Mouse (Mus musculus): ENCODE measurements around the gene Ndufa6. TPM values are rescaled to one million over a fixed set of nuclear protein-coding genes. Genes with fewer than 3 reads are reported as not detected.
A peak's percentile ranks its signal among the peaks of the same experiment; 100 is the strongest.

The Ndufa6 gene
- total and polyA plus RNA-seq, 2 experiments from 2014 or later = 397 to 1,167 TPM

DNA sequence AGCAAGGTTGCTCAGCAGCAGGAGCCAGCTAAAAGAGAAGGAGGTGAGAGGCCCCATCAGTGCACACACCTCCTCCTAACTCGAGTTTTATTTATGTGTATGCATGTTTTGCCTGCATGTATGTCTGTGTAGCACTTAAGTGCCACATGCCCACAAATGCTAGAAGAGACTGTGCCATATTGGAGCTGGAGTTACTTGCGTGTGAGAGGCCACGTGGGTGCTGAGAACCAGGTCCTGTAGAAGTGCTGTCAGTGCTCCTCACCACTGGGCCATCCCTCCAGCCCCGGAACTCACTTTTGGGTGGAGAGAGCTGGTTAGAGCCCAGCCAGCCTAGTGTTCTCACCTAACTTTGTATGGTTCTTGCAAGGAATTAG is 6.8 kb downstream of the Ndufa6 start:
- TF ChIP-seq CTCF (IDR thresholded peaks at IDR 0.05; ENCODE audit: low read depth) (no peak), EP300 (IDR thresholded peaks at IDR 0.05; ENCODE audit: low read depth) (no peak)
- peak overlapping the region; percentile 91; the same call in 1 of the 2 replicates for H3K27ac ChIP-seq (ENCODE audit: low read depth)
- H3K4me2 ChIP-seq (ENCODE audit: low read depth, low read length) = peak overlapping the region; percentile 74
- peak overlapping the region; percentile 72 for H3K4me3 ChIP-seq (ENCODE audit: low read depth, low read length)
- no peaks in the 10 kb centered on the region for H3K9me3 ChIP-seq (replicated peaks; ENCODE audit: control insufficient read depth, low read length)
- peaks cover 9% of the 10 kb centered on the region for H3K4me1 ChIP-seq (ENCODE audit: control insufficient read depth, insufficient read depth)
- peaks cover 35% of the 10 kb centered on the region for H3K36me3 ChIP-seq (replicated peaks; ENCODE audit: control insufficient read depth, insufficient read depth, low read length)
- H3K27me3 ChIP-seq (ENCODE audit: control insufficient read depth, insufficient read depth, low read length) = no peaks in the 10 kb centered on the region
- DNase-seq (ENCODE audit: low spot score) (no peak), ATAC-seq (ENCODE audit: insufficient read depth, low read depth) (no peak)
- WGBS = 73% methylated on average over 4 of the region's 4 CpGs
- peak overlapping the region; percentile 38; the same call in 1 of the 2 replicates for H3K9ac ChIP-seq (replicated peaks; ENCODE audit: low read depth, low read length)

DNA sequence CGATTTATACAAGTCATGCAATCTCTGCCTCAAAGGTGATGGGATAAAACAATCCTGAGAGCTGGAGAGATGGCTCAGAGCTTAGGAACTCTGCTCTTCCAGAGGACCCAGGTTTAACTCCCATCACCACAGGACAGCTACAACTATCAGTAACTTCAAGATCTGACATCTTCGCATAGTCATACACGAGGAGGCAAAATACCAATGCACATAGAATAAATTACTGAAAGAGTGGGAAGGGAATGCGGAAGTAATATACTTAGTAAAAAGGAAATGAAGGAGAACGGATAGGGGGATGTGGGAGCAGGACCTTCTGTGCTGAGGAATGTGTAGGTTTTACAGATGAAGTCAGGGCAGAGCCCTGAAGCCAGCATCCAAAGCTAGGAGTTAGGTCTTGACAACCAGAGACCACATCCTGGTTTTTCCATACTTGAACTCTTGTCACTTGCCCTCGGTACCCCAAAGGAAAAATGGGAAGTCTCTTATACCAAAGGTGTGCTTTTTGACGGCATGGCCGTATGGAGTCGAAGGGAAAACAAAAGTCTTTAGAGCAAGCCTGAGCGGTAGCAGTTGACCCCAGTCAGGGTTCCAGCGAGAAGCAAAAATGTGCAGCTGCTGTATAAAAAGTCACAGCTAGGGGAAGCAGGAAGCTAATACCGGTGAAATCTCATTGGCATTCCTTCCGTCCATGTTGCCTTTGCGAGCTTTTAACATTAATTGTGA is 7.4 kb downstream of the Ndufa6 start:
- H3K36me3 ChIP-seq (replicated peaks; ENCODE audit: control insufficient read depth, insufficient read depth, low read length) = peaks cover 35% of the 10 kb centered on the region
- peak overlapping the region; percentile 38 for H3K9ac ChIP-seq (replicated peaks; ENCODE audit: low read depth, low read length)
- peak overlapping the region; percentile 72 for H3K4me3 ChIP-seq (ENCODE audit: low read depth, low read length)
- peaks cover 14% of the 10 kb centered on the region for H3K4me1 ChIP-seq (ENCODE audit: control insufficient read depth, insufficient read depth)
- peak; percentile 18; the same call in 1 of the 2 replicates for TF ChIP-seq CTCF (IDR thresholded peaks at IDR 0.05; ENCODE audit: low read depth)
- no peak for TF ChIP-seq EP300 (IDR thresholded peaks at IDR 0.05; ENCODE audit: low read depth)
- no peaks in the 10 kb centered on the region for H3K9me3 ChIP-seq (replicated peaks; ENCODE audit: control insufficient read depth, low read length)
- peak overlapping the region; percentile 74 for H3K4me2 ChIP-seq (ENCODE audit: low read depth, low read length)
- DNase-seq (ENCODE audit: low spot score) (no peak), ATAC-seq (ENCODE audit: insufficient read depth, low read depth) (no peak)
- H3K27me3 ChIP-seq (ENCODE audit: control insufficient read depth, insufficient read depth, low read length) = no peaks in the 10 kb centered on the region
- H3K27ac ChIP-seq (ENCODE audit: low read depth) = peak overlapping the region; percentile 91
- 33% methylated on average over 14 of the region's 14 CpGs for WGBS

DNA sequence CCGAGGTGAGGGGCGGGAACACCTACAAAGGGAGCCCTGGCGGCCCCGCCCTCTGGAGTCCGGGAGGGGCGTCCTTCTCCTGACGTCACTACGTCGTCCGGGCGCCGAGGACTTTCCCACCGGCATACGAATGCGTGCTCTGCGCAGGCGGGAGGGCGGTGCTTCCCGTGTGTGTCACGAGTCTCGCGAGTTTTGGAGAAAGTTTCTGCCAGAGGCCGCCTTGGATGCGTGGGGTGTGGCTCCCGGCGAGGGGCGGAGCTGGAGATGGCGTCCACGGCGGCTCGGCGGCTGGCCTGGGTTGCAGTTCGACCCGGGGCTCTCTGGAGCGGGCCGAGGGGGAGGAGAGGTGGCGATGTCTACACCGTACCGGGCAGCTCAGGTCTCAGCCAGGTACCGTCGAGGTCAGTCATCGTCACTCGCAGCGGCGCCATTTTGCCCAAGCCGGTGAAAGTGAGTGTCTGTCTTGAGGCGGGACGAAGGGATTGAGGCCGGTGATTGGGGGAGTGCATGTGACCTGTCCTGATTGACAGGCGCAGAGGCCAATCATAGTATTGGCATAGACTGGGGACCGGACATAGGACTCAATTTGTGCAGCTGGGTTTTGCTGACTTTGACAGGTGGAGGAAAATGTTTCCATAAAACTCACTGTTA is 8.2 kb downstream of the Ndufa6 start:
- H3K27ac ChIP-seq (ENCODE audit: low read depth) = peak overlapping the region; percentile 91
- peak overlapping the region; percentile 59 for H3K9ac ChIP-seq (replicated peaks; ENCODE audit: low read depth, low read length)
- ATAC-seq (ENCODE audit: insufficient read depth, low read depth) = peak; percentile 97
- under 1% methylated on average over 51 of the region's 51 CpGs for WGBS
- H3K4me3 ChIP-seq (ENCODE audit: low read depth, low read length) = peak overlapping the region; percentile 72
- H3K9me3 ChIP-seq (replicated peaks; ENCODE audit: control insufficient read depth, low read length) = no peaks in the 10 kb centered on the region
- H3K4me2 ChIP-seq (ENCODE audit: low read depth, low read length) = peak overlapping the region; percentile 74
- peaks cover 22% of the 10 kb centered on the region for H3K4me1 ChIP-seq (ENCODE audit: control insufficient read depth, insufficient read depth)
- TF ChIP-seq CTCF (IDR thresholded peaks at IDR 0.05; ENCODE audit: low read depth) = no peak
- TF ChIP-seq EP300 (IDR thresholded peaks at IDR 0.05; ENCODE audit: low read depth) = peak; percentile 76; the same call in 1 of the 2 replicates
- peak; percentile 99 for DNase-seq (ENCODE audit: low spot score)
- no peaks in the 10 kb centered on the region for H3K27me3 ChIP-seq (ENCODE audit: control insufficient read depth, insufficient read depth, low read length)
- H3K36me3 ChIP-seq (replicated peaks; ENCODE audit: control insufficient read depth, insufficient read depth, low read length) = peaks cover 33% of the 10 kb centered on the region

DNA sequence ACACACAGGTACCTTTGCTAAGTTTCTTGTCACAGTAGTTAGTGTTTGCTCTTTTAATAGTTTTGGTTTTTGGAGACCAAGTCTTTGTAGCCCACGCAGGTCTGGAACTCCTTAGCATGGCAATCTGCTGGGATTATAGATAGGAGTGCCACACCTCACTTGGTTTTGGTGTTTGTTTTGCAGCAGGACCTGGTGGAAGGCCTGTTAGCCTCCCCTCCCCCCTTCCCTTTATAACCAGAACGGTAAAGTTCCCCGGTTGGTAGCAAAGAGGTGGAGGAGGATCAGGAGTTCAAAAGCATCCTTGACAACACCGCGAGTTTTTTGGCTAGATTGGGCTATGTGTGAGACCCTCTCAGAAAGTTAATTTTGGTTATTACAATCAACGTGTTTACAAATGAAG is 9.2 kb downstream of the Ndufa6 start:
- ATAC-seq (ENCODE audit: insufficient read depth, low read depth) (no peak), DNase-seq (ENCODE audit: low spot score) (no peak)
- Histone ChIP-seq H3K4me2 (ENCODE audit: low read depth, low read length) (no peak overlapping the region), H3K36me3 (replicated peaks; ENCODE audit: control insufficient read depth, insufficient read depth, low read length) (peaks cover 23% of the 10 kb centered on the region), H3K4me3 (ENCODE audit: low read depth, low read length) (no peak overlapping the region), H3K4me1 (ENCODE audit: control insufficient read depth, insufficient read depth) (peaks cover 25% of the 10 kb centered on the region), H3K9me3 (replicated peaks; ENCODE audit: control insufficient read depth, low read length) (no peaks in the 10 kb centered on the region), H3K9ac (replicated peaks; ENCODE audit: low read depth, low read length) (no peak overlapping the region), H3K27ac (ENCODE audit: low read depth) (no peak overlapping the region), H3K27me3 (ENCODE audit: control insufficient read depth, insufficient read depth, low read length) (no peaks in the 10 kb centered on the region)
- 89% methylated on average over 6 of the region's 6 CpGs for WGBS
- TF ChIP-seq EP300 (IDR thresholded peaks at IDR 0.05; ENCODE audit: low read depth) (no peak), CTCF (IDR thresholded peaks at IDR 0.05; ENCODE audit: low read depth) (no peak)

DNA sequence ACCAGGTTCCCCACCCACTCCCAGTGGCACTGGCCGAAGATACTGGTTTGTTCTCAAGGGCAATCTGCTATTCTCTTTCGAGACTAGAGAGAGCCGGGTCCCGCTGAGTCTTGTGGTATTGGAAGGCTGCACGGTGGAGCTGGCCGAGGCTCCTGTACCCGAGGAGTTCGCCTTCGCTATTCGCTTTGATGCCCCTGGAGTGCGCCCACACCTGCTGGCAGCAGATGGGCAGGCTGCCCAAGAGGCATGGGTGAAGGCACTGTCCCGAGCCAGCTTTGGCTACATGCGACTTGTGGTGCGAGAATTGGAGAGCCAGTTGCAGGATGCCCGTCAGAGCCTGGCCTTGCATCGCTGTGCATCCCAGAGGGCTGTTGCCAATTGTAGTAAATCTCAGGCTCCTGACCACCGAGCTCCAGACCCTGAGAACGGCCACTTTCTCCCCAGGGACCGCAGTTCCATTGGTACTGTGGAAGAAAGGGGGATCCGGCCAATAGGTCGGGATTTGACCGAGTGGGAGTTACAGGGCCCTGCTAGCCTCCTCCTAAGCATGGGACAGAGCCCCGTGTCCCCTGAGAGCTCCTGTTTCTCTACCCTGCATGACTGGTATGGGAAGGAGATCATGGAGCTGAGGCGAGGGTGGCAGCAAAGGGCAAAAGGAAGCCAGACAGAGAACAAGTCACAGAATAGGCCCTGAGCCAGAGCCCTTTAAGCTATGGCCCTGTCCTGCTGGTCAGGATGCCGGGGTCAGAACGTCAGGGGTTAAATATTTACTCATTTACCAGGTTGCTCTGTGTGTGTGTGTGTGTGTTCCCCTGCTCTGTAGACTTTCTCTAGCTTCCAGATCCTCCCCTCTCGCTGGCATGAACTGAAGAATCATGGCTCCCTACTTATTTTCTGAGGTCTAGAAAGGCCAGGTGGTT is 10.5 kb downstream of the Ndufa6 start:
- DNase-seq (ENCODE audit: low spot score) (no peak), ATAC-seq (ENCODE audit: insufficient read depth, low read depth) (no peak)
- Histone ChIP-seq H3K4me3 (ENCODE audit: low read depth, low read length) (no peak overlapping the region), H3K27me3 (ENCODE audit: control insufficient read depth, insufficient read depth, low read length) (no peaks in the 10 kb centered on the region), H3K36me3 (replicated peaks; ENCODE audit: control insufficient read depth, insufficient read depth, low read length) (peaks cover 10% of the 10 kb centered on the region), H3K9ac (replicated peaks; ENCODE audit: low read depth, low read length) (no peak overlapping the region), H3K4me2 (ENCODE audit: low read depth, low read length) (no peak overlapping the region), H3K4me1 (ENCODE audit: control insufficient read depth, insufficient read depth) (peaks cover 25% of the 10 kb centered on the region), H3K9me3 (replicated peaks; ENCODE audit: control insufficient read depth, low read length) (no peaks in the 10 kb centered on the region), H3K27ac (ENCODE audit: low read depth) (no peak overlapping the region)
- TF ChIP-seq EP300 (IDR thresholded peaks at IDR 0.05; ENCODE audit: low read depth) (no peak), CTCF (IDR thresholded peaks at IDR 0.05; ENCODE audit: low read depth) (no peak)
- 89% methylated on average over 27 of the region's 27 CpGs for WGBS
